Mouse (Mus musculus) adrenal gland, postnatal 10 days (tissue): ENCODE data around the gene Shroom1. TPM values are rescaled to one million over a fixed set of nuclear protein-coding genes. Genes with fewer than 3 reads are reported as not detected.

ENCODE experiments used
- DNase-seq: peaks from one replicate; pipeline ENCODE4 v3.0.0; 2021; ENCODE audit warnings: mixed read lengths
- microRNA-seq: library from miRNA; unstranded; fragments of <30 nt; microRNA quantifications from one replicate; pipeline ENCODE4 v1.2.0, GENCODE M21; 2021
- total RNA-seq, 2 experiments: library from RNA; stranded (reverse); gene quantifications; 2 replicates each; pipeline ENCODE4 v1.2.3; 2021

Shroom1 gene
- total RNA-seq, 2 experiments from 2014 or later = 3.2 to 5.4 TPM

GRCm38 (mm10) chr11:53510351-53510750 is 53.3 kb downstream of the Shroom1 start:
- no peak for DNase-seq

GRCm38 (mm10) chr11:53516775-53517627 is 60.0 kb downstream of the Shroom1 start:
- no peak for DNase-seq

Small RNA genes lying within 50 kb of the gene (microRNA-seq; reads per million reads assigned to microRNA genes)
- gene Mir6920 = not detected

Other genes with a start within 250 kb of the Shroom1 start
- gene Hspa4, start 156.7 kb upstream of the Shroom1 start, total RNA-seq = 100 to 1,000 TPM; 146 to 151 TPM
- 10 to 100 TPM; 11.2 to 11.4 TPM for gene Zcchc10, start 132.5 kb upstream of the Shroom1 start, total RNA-seq
- 100 to 1,000 TPM; 142 to 154 TPM for gene Aff4, start 106.4 kb upstream of the Shroom1 start, total RNA-seq
- gene Leap2, start 34.0 kb upstream of the Shroom1 start, total RNA-seq = 10 to 100 TPM in 1 of 2 experiments, 1 to 10 TPM in 1; 6.0 to 31.0 TPM
- gene Uqcrq, start 26.4 kb upstream of the Shroom1 start, total RNA-seq = 1,000 to 10,000 TPM; 1,893 to 1,933 TPM
- 1 to 10 TPM in 1 of 2 experiments, under 1 TPM in 1; 0.70 to 1.1 TPM for gene Gdf9, start 26.2 kb upstream of the Shroom1 start, total RNA-seq
- gene Gm10447, start 95 bp upstream of the Shroom1 start, total RNA-seq = under 1 TPM; 0.12 to 0.15 TPM
- gene Gm9837, start 13.3 kb downstream of the Shroom1 start, total RNA-seq = not detected
- gene Gm9945, start 23.0 kb downstream of the Shroom1 start, total RNA-seq = not detected
- gene Sowaha, start 23.1 kb downstream of the Shroom1 start, total RNA-seq = under 1 TPM; 0.60 to 0.94 TPM
- 10 to 100 TPM; 41.2 to 49.2 TPM for gene Sept8, start 62.1 kb downstream of the Shroom1 start, total RNA-seq
- gene Kif3a, start 110.2 kb downstream of the Shroom1 start, total RNA-seq = 10 to 100 TPM; 24.2 to 26.5 TPM
- not detected for gene Il4, start 161.5 kb downstream of the Shroom1 start, total RNA-seq
- not detected for gene Il13, start 177.5 kb downstream of the Shroom1 start, total RNA-seq